Mouse (Mus musculus) left cerebral cortex, postnatal 10 days (tissue): ENCODE measurements at regions not wholly inside any gene's neighbourhood (a gene's known extent, or its start where the extent isn't known, plus 50 kb on each side); places are given as distances from the start of the nearest gene placed in this dataset.

ENCODE experiments used
- DNase-seq, 2 experiments: peaks; one replicate each; pipeline ENCODE4 v3.0.0; 2021 to 2022; ENCODE audit warnings: low spot score in 2 of 2, mixed read lengths in 1 of 2; ENCODE audit errors: extremely low spot score in 1 of 2
- intact Hi-C: fragments of 180-260 bp; cut with DNase I; formaldehyde crosslinking; loops from one replicate; pipeline ENCODE4 v1.15.1; 2025

DNA sequence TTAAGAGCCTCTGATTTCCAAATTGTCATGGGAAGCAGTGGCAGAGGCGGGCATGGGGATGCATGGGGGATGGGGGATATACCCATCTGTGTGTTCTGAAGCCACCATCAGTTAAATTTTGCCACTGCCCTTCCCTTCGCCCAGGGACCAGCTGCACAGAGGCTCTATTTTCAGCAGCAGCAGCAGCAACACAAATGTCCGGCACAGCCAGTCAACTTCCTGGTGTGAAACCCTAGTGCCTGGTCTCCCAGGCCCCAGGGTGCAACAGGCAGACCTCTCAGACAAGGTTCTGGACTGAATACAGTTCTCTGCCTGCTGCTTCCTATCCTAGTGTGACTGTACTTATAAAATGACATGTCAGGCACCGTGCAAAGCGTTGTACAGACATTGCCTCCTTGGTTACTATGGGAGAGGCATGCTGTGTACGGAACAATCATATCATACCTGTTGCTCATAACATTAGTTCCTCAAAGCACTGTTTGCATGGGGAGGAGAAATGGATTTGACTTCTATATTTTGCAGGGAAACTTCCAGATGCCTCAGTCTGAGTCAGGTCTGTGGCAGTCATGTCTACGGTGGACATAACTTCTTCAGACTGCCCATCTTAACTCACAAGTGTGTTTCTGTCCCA, 104.8 kb upstream of the Vps8 start:
- intact Hi-C loops = loop anchor here (10.0 kb wide), 1 partner anchor 73 kb away; no protein-coding TSS in a partner anchor
- DNase-seq = no peak

DNA sequence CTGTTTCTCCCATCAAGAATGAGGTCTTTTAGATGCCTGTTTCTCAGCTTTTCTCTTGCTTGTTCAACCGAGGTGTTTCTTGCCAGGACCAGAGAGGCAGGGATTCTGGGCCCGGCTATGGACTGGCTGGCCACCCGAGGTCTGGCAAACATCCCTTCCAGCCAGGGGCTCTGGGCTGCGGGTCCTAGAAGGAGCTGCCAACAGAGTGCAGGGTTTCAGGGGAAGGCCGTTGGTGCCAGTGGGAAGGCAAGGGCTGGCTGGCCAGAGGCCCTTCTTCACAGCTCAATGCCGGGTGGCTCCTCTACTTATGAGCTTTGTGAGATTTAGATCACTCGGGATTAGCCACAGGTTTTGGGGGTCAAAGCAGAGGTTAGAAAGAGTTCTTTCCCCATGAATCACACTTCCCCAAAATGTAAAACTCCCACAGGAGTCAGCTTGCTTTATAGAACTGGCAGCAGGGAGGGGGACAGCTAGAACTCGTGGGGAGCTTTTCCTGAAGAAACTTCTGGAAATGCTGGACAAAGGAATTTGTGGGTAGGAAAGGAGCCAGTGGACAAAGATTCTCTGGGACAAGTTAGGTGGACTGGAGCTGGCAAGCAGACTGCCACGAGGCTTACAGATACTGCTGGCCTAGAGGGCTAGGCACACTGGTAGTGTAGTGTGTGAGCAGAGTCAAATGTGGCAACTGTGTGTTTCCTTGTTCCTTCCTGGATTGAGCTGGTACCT, 104.1 kb upstream of the Vps8 start:
- intact Hi-C loops = loop anchor here (10.0 kb wide), 1 partner anchor 74 kb away; no protein-coding TSS in a partner anchor
- peak; percentile 51 to 59 for DNase-seq

DNA sequence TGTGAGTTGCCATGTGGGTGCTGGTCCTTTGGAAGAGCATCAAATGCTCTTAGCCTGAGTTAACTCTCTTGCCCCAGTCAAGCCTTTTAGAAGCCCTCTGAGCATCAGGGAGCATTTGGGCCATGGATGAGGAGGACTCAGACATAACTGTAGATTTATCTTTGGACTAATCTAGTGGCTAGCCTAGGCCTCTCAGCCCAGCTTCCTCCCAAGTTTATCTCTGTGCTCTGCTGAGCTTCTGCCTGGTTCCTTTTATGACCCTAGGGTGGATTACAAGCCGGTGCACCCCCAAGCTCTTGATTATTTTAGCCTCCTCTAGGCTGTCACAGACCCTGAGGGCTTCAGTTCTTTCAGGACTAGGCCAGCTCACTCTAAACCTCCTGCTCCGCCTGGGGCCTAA, 102.6 kb upstream of the Vps8 start:
- DNase-seq = no peak
- intact Hi-C loops = no loop called here

DNA sequence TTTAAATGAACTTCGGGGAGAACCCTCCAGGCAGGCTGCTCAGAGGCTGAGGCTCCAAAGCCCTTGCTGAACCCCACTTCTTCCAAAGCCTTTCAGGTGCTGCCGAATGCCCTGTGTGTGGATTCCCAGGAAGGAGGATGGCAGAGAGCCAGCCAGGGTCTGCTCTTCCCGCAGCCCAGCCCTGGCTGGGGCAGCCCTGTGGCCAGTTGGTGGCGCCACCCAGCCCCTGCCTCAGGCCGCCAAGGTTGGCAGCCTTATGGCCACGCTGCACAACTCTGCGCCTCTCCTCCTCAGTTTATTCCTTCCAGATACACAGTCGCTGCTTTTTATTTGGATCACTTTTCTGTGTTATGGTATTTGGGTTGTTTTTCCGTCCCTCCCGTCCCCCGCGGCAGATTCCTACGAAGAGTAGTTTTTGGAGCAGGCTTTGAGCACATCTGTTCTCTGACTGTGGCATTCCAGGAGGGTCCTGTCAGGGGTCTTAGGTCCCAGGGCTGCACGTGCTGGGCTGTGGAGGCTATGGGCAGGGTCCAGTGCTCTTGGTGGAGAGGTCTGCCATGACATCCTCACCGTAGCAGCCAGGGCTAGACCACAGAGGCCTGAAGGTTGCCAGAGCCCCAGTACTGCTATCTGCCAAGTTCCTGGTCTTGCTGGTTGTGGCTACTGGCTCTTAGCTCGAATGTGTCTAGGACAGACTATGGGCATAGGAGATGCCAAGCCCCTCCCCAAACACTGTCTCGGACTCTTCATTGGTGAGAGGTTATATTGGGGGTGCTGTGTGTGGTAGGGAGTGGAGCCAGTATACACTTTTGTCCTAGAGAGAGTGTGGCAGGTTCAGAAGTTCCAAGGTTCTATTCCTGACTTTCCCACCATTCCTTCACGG, 101.5 kb upstream of the Vps8 start:
- DNase-seq = peak in 1 of 2 experiments; percentile 66
- intact Hi-C loops = no loop called here

DNA sequence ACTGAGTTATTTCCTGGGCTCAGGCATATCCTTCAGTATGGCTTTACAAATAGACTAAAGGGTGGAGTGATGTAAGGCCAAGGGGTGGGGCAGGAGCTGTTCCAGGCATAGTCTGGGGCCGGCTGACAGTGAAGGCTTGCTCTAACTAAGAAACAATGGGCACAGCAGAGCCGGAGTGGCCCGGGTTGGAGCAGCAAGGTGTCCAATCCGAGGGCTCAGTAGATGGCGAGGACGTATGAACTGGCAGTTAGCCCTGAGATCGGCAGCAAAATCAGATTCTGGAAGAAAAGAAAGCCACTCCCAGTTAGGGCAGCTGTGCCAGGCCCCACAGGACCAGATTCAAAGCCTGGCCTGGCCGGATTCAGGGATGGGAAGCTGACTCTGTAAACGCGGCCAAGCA, 100.5 kb upstream of the Vps8 start:
- DNase-seq = no peak

DNA sequence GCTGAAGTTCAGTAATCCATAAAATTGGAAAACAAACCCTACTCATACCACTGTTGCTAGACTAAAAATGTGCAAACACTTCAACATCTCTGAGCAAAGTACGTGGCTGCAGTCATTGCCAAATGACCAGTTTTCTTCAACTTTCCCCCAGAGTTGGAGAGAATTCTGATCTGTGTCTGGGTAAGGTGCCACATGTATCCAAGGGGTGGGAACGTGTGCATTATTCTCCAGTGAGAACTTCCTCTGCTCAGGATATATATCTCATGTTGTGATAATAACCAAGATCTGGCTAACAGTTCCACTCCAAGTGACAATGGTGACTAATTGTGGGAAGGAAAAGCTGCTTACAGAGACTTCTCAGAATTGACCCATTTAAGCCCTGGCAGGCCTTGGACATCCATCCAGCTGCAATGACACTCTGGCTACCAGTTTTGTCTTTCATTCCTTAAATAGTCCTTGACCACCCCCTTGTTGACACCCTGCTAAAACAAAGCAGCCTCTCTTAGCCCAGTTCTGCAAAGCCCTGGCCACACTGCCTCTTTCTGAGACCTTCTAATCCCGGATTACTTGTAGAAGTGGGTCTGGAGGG, 99.4 kb upstream of the Vps8 start:
- intact Hi-C loops = no loop called here

More for the DNA sequence above, 100.5 kb upstream of the Vps8 start:
- intact Hi-C loops = no loop called here

DNA sequence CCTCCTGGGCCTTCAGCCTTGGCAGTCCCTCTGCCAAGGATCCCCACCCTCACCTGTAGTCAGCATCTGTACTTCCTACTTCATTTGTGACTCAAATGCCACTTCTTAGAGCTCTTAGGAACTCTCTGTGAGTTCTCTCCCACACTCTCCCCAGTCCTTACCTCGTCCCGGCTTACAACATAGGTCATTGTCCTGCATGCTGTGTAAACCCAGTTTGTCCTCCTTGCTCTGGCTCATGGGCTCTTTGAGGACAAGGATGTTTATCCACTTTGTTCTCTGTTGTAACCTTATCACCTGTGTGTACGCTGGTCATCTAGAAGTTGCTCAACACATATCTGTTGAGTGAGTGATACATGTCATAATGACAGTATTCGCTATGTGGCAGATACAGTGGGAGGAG, 94.9 kb upstream of the Vps8 start:
- intact Hi-C loops = no loop called here
- no peak for DNase-seq

More for the DNA sequence above, 99.4 kb upstream of the Vps8 start:
- DNase-seq = no peak

DNA sequence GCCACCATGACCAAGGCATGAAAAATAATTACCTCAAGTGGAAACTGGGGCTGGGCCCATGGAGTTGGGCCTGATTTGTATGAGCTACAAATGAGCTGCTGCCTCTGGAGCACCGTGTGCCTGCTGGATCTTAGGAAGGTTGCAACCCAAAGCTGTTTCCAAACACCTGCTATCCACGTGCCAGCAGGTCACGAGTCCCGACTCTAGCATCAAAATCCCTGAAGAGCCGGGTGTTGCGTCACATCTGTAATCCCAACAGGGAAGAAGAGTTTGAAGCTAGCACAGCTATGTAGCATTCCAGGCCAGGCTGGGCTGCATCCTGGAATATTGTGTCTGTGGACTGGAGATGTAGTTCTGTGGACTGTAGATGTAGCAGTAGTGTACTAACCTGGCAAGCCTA, 93.7 kb upstream of the Vps8 start:
- intact Hi-C loops = no loop called here
- no peak for DNase-seq

DNA sequence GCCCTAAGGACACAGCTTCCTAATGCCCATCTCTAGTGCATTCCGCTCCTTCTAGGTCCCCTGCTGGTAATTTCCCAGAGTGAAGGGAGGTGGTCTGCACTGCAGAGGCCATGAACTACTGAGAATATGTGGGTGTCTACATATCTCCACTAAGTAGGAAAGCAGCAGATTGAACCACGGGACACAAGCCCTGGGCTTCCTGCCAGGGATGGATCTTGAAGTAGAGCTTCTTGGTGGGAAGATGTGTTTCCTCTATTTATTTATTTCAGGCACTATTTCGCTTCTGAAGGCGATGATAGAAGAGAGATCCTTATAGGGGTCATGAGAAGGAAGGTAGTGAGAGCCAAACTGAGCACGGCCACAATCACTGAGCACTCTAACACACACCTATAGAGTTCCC, 91.7 kb upstream of the Vps8 start:
- DNase-seq = no peak
- intact Hi-C loops = loop anchor here (5.0 kb wide), 2 partner anchors 84 to 124 kb away; no protein-coding TSS in a partner anchor

DNA sequence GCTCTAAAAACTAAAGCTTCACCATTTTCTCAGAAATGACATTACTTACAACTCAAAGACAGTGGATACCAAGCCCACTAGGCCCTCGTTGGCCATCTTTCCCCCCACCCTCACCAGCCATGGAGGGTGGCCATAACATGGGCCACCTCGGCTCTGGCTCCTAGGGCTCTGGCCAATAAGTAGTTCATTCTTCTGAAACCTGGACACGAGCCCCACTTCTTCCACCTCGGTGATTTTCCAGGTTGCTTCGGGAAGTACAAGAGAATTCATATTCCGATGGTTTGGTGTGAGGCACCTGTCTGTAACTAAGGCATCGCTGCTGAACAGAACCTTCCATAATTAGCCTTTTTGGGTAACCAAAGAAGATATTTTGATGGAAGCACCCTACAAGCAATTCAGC, 90.5 kb upstream of the Vps8 start:
- intact Hi-C loops = loop anchor here (2.0 to 5.0 kb wide), 3 partner anchors 58 to 125 kb away; no protein-coding TSS in a partner anchor

DNA sequence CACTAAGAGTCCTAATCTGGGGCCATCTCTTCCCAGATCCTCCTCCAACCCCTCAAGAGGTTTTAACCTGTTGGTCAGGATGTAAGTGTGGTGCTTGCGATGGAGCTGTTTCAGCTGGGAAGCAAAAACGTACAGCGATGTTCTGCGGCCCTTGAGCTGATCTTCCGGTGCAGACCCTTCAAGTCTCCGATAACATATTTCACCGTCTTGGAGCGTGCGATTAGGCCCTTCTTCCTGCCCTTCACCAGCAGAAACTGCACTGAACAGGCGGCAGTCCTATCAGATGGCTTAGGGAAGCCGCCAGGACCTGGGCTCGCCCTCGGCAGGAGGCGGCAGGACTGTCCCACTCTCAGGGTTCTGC, 90.1 kb upstream of the Vps8 start:
- intact Hi-C loops = loop anchor here (2.0 to 5.0 kb wide), 3 partner anchors 58 to 126 kb away; no protein-coding TSS in a partner anchor
- no peak for DNase-seq

More for the DNA sequence above, 90.5 kb upstream of the Vps8 start:
- no peak for DNase-seq

DNA sequence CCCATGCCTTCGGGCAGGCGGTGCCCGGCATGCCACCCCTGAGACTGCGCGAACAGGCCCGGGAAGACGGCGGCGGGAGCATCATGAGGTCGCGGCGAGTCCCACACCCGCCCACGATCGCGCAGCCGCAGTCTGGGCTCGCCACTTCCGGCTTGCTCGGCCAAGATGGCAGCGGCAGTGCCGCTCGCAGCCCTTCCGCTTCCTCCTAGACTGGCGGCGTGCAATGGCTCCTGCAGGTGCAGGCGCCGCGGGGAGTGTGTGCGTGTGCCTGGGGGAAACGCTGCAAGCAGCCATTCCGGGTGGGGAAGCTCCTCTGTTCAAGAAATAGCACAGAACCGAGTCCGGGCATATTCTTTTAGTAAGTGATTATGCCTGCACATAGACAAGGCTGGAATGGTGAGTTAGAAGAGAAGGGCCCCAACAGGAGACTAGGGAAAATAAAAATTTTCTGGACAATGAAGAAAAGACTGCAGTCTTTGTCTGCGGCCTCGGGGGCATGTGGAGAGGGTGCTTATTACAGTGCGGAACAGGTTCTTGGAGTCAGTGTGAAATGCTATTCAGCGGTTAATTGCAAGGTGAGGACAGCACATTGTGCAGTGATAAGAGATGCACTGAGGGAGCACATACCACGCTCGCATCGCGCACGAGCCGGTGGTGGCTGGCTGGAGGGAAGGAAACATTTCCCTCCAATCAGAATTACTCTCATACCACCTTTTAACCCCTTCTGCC, 89.5 kb upstream of the Vps8 start:
- intact Hi-C loops = loop anchor here (2.0 to 5.0 kb wide), 3 partner anchors 57 to 126 kb away; no protein-coding TSS in a partner anchor
- DNase-seq = peak; percentile 88 to 96

DNA sequence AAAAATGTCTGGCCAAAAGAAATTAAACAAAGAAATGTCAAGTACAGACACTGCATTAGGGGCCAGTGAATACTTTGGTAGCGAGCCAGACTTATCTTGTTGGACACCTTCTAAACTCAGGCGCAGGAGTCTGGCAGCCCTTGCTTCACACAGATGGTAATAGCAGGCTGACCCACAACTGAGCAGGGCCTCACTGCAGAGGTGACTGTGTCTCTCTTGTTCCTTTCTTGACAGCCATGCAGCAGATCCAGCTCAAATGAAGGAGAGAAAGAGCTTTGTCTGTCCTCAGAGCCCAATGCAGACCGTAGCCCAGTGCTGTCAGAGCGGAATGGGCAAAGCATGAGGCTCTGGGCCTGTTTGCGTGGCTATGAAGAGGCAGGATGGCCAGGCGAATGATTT, 83.9 kb upstream of the Vps8 start:
- intact Hi-C loops = no loop called here

DNA sequence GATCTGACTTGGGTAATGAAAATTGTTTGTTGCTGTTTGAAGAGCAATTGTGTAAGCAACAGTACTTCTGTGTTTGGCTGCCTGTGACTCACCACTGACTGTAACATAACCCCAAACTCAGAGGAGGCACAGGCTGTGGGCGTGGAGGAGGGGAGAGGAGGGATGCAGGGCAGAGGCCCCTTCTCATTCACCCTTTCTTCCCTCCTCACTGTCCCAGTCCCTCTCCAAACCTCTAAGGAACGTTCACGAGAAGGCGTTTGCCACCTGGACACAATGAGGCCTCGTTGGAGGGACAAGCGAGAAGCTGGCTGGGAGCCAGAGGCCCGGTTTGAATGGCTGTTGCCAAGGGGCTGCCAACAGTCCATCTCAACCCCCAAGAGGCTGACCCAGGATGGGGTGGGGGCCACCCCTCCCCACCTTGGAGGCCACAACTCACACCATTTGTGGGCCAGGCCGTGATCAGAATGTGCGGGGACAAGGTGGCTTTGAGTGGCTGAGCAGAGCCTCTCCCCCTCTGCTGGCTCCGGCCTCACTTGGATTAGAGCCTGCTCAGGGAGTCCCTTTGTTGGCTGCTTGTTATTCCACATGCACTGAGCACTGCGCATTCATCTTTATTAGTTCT, 83.3 kb upstream of the Vps8 start:
- intact Hi-C loops = no loop called here
- peak; percentile 64 to 82 for DNase-seq

More for the DNA sequence above, 83.9 kb upstream of the Vps8 start:
- DNase-seq = no peak

DNA sequence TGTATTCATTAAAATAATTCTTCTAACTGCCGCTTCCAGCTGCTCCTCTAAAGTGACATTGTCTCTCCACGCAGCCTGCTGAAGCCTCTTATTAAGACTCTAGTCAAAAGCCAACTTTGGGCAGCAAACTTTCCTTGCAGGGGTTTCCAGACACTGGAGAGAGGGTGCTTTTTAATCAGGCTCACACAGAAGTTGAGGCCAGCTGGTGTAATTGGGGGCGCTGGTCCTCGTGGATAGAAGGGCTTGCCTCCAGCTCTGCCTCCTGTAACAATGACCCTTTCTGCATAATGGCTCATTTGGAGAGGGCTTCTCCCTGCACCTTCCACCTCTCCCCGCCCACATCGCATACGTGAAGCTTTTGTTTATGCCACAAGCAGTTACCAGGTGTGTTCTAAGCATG, 82.8 kb upstream of the Vps8 start:
- no peak for DNase-seq
- intact Hi-C loops = no loop called here

DNA sequence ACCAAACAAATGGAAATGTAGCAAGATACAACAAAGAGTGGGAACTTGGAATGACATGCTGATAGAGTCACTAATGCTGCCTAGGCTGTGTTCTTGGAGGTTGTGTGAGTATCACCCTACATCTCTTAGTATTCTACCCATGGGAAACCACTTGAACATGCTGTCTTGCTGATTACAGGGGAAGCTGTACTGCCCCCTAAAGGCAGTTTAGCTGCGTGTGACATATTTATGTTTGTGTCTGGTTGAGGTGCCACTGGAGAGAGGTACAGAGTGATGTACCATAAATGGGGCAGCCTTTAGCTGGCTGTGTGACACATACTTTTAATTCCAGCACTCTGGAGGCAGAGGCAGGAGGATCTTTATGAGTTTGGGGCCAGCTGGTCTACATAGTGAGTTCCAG, 73.0 kb upstream of the Vps8 start:
- no peak for DNase-seq
- intact Hi-C loops = no loop called here

DNA sequence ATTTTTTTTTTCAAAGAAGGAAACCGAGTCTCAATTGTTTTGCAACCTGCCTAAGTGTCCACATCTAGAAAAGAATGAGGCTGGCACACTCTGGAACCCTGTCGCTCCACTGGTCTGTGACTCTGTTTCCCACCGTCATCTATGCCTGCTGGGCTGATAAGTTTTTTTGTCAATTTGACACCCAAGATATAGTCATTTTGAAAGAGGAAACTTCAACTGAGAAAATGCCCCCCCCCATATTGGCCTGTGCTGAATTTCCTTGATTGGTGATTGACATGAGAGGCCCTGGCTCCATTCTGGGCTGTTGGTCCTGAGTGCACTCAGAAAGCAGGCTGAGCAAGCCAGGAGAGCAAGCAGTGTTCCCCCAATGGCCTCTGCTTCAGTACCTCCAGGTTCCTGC, 71.6 kb upstream of the Vps8 start:
- intact Hi-C loops = no loop called here
- no peak for DNase-seq

DNA sequence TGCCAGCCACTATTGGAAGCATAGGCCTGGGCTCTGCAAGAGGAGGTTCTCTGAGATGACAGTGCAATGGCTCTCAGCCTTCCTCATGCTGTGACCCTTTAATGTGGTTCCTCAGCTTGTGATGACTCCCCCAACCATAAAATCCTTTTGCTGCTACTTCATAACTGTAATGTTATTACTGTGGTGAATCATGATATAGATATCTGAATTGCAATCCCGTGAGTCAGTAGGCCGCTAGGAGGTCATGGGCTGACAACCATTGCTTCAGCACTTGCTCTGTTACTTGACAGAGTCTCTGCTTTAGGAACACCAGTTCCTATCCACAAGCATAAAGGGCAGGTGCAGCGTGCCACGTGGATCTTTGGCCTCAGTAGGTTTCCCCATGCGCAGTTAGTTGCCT, 69.8 kb upstream of the Vps8 start:
- DNase-seq = no peak
- intact Hi-C loops = no loop called here
